22 mouse cellular contexts compared by ENCODE assay signal in genomic region chr11:77777937-77778336, GRCm38 (mm10). TPM values are rescaled to one million over a fixed set of nuclear protein-coding genes. Genes with fewer than 3 reads are reported as not detected.
"Had no signal": no experiment of that assay in that cellular context is flagged by ENCODE, and none has a peak within 500 bp of the region (broad histone marks: within the 10 kb centered on the region; RNA-seq: fewer than 3 reads in every experiment).

No protein-coding gene starts in this region.

- H3K27me3 ChIP-seq: lung, embryonic 15.5 days; megakaryocyte, embryonic 14.5 days; midbrain, embryonic 13.5 days; midbrain, embryonic 15.5 days; neural tube, embryonic 12.5 days; stomach, embryonic 15.5 days had no signal

- ATAC-seq: liver, postnatal 0 days; lung, postnatal 0 days; midbrain, embryonic 13.5 days; midbrain, embryonic 15.5 days had no signal

- H3K9me3 ChIP-seq: lung, embryonic 15.5 days; megakaryocyte, embryonic 14.5 days; midbrain, embryonic 13.5 days; midbrain, embryonic 15.5 days; neural tube, embryonic 12.5 days; stomach, embryonic 15.5 days had no signal

- H3K4me3 ChIP-seq: lung, embryonic 15.5 days; megakaryocyte, embryonic 14.5 days; midbrain, embryonic 13.5 days; midbrain, embryonic 15.5 days; neural tube, embryonic 12.5 days; stomach, embryonic 15.5 days had no signal

- H3K9ac ChIP-seq: liver, postnatal 0 days; lung, embryonic 15.5 days; midbrain, embryonic 13.5 days; midbrain, embryonic 15.5 days; neural tube, embryonic 12.5 days; stomach, embryonic 15.5 days had no signal

- DNase-seq: liver, postnatal 0 days; lung, adult 2 months; lung, postnatal 14 days; lung, postnatal 36 days; right cerebral cortex, postnatal 14 days; thymus, adult 2 months; thymus, postnatal 36 days had no signal

- H3K27ac ChIP-seq: lung, embryonic 15.5 days; macrophage; midbrain, embryonic 13.5 days; midbrain, embryonic 15.5 days; neural tube, embryonic 12.5 days; stomach, embryonic 15.5 days; stomach, postnatal 0 days had no signal

- H3K4me2 ChIP-seq: lung, embryonic 15.5 days; midbrain, embryonic 11.5 days; midbrain, embryonic 13.5 days; midbrain, embryonic 15.5 days; neural tube, embryonic 12.5 days; stomach, embryonic 15.5 days had no signal

RNA-seq across cellular contexts. Expression of gene Gm10277, which starts 9.6 kb away (rescaled TPM):
- total RNA-seq: megakaryocyte progenitor cell, adult 5-6 weeks; midbrain, postnatal 0 days; monocyte, adult 5-6 weeks; neutrophil, adult 5-6 weeks had no signal
- polyA plus RNA-seq: lung, adult 2 months; macrophage; spleen, adult 2 months; thymus, adult 2 months had no signal

RNA-seq across cellular contexts. Expression of gene Cryba1, which starts 52.9 kb away (rescaled TPM):
- total RNA-seq: megakaryocyte progenitor cell, adult 5-6 weeks; midbrain, postnatal 0 days; monocyte, adult 5-6 weeks; neutrophil, adult 5-6 weeks had no signal
- polyA plus RNA-seq: liver, postnatal 0 days; lung, adult 2 months; lung, embryonic 15.5 days; lung, postnatal 0 days; macrophage; spleen, adult 2 months; stomach, embryonic 15.5 days; stomach, postnatal 0 days had no signal
